Mouse (Mus musculus) bone marrow macrophage, adult 2 months (primary cell): ENCODE measurements at regions not wholly inside any gene's neighbourhood (a gene's known extent, or its start where the extent isn't known, plus 50 kb on each side); places are given as distances from the start of the nearest gene placed in this dataset.

ENCODE experiments used
- H3K27ac ChIP-seq: 2 replicates; pipeline ENCODE4 v1.5.1; 2012; ENCODE audit warnings: low read depth, low read length; ENCODE audit not compliant: insufficient read depth
- H3K4me1 ChIP-seq: 2 replicates; pipeline ENCODE4 v1.6.1; 2012; ENCODE audit warnings: low read length; ENCODE audit not compliant: control insufficient read depth, insufficient read depth
- H3K4me3 ChIP-seq: 2 replicates; pipeline ENCODE4 v1.5.1; 2012; ENCODE audit warnings: mild to moderate bottlenecking, low read length, moderate library complexity; ENCODE audit not compliant: insufficient read depth
- CTCF ChIP-seq: IDR thresholded peaks from 2 replicates; pipeline ENCODE4 v1.5.1; 2012; ENCODE audit warnings: low read depth, mild to moderate bottlenecking, low read length, moderate library complexity
- POLR2A ChIP-seq: IDR thresholded peaks from 2 replicates; pipeline ENCODE4 v1.6.1; 2012; ENCODE audit warnings: mild to moderate bottlenecking, low read depth, low read length, borderline replicate concordance

DNA sequence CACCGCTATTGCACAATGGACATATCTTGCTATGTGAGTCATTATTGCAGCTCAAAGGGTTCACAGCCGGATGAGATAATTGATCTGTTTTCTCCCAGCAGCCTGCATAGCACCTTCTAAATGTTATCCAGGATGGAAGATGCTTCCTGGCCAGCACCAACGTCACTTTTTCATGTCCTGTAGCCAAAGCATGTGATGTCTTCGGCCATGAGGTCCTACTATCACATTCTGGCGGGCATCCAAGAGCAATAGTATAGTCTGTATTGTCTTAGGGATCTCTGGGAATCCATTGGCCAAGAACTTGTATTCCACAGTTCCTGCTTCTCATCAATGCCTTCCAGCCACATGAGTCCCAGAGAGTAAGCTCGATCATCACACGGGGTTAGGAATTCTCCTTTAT lies 70.6 kb downstream of the Npy start:
- no peak for TF ChIP-seq CTCF
- no peak for TF ChIP-seq POLR2A
- Histone ChIP-seq H3K27ac (no peak overlapping the region), H3K4me1 (peaks cover 13% of the 10 kb centered on the region), H3K4me3 (no peak overlapping the region)

DNA sequence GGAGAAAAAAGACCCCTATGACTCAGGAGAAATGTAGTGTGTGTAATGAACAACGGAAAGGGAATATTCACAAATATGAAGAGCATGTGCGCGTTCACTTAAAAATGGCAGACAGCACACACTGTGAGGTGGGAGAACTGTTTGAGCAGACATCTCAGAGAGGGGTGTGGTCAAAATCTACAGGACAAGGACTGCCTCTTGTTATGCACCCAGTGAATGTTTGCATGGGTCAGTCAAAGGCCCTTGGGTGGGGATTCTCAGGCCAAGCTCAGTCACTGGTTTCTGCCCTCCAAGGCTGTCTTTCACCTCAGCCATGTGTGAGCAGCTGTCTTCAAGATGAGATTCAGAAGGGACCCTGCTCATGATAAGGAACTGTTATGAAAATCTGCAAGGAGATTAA lies 76.6 kb downstream of the Npy start:
- Histone ChIP-seq H3K4me1 (peaks cover 7% of the 10 kb centered on the region), H3K4me3 (no peak overlapping the region), H3K27ac (no peak overlapping the region)
- TF ChIP-seq POLR2A, result no peak
- no peak for TF ChIP-seq CTCF

DNA sequence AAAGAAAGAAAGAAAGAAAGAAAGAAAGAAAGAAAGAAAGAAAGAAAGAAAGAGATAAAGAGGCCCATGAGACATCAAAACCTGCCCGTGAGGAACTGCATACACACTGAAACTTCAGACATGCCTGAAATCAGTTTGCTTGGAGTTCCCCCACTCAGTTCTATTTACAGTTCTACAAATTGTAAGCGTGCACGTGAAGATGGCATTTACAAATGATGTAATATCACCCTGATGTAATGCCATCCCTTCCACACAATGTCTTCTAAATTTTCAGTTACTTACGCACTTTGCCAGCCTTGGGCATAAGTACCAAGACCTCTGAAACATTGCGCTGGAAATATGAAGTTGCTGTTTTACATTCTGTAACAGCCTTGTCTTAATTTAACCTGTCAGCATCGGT lies 79.0 kb downstream of the Npy start:
- no peak overlapping the region for H3K4me3 ChIP-seq
- H3K27ac ChIP-seq, result no peak overlapping the region
- peaks cover 2% of the 10 kb centered on the region; the same call in 1 of the 2 replicates for H3K4me1 ChIP-seq
- TF ChIP-seq POLR2A (no peak), CTCF (no peak)

DNA sequence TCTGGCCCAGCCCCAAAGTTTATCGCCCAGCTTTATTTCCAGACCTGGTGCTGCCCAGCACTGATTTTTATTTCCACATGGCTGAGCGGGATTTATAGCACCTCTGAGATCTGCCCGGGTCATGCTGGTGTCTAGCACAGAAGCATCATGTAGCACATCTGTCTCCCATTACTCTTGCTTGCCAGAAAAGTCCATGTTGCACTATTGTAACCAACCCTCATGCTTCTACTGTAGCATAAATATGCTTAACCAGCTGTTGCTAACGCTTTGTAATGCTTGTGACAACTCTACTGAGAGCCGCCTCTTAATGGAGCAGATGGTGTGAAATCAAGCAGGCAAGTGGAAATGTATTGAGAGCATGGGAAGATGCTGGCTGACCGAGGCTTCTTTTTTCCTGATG lies 81.5 kb downstream of the Npy start:
- no peak overlapping the region for H3K27ac ChIP-seq
- H3K4me3 ChIP-seq, result no peak overlapping the region
- peaks cover 2% of the 10 kb centered on the region; the same call in 1 of the 2 replicates for H3K4me1 ChIP-seq
- no peak for TF ChIP-seq CTCF
- no peak for TF ChIP-seq POLR2A

DNA sequence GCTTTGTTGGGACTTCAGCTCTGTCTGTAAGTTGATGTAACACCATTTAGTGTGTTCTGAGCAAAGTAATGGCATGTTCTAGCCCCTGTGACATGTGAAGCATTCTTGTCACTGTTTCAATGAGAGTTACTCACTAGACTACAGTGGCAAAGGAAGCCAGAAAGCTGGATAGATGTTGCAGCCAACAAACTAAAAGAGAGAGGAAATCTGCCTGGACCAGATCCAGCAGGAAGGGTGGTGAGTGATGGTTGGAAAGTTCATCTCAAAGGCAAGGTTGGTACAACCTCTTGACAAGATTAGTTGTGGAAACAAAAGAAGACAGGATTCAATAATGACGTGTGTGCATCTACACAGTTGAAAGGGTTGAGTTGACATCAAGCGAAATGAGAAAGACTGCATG lies 83.9 kb downstream of the Npy start:
- no peak overlapping the region for H3K4me3 ChIP-seq
- TF ChIP-seq CTCF, result no peak
- TF ChIP-seq POLR2A, result no peak
- H3K27ac ChIP-seq, result no peak overlapping the region
- H3K4me1 ChIP-seq, result peaks cover 2% of the 10 kb centered on the region; the same call in 1 of the 2 replicates

DNA sequence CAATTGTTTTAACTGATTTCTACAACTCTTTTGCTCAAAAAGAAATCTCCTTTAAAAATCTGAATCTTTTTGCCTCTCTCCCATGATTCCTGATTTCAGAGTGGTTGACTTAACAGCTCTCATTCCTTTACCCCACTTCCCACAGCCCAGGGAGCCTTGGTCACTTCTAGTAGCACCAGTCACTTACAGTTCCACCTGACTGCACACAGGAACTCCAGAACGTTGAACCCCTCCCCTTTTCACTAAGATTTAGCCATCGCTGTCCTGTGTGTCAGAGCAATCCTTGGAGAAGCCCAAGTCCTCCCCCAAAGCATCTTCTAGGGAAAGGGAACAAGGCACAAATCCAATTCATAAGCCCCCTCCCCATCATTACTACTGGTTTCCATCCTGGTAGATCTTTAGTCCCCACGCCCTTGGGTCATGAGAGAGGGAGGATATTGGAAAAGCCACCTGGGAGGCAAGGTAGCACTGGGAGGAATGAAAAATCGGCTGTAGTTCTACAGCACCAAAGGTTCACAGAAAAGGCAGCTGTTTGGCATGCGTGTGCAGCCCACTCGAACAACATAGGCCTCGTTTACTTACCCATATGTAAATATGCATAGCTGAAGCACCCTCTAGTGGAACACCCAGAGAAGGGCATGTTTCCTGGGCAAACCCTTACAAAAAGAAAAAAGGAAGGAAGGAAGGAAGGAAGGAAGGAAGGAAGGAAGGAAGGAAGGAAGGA lies 96.7 kb downstream of the Npy start:
- TF ChIP-seq CTCF, result peak; percentile 43; the same call in 1 of the 2 replicates
- no peak for TF ChIP-seq POLR2A
- Histone ChIP-seq H3K4me3 (no peak overlapping the region), H3K27ac (no peak overlapping the region), H3K4me1 (no peaks in the 10 kb centered on the region)

DNA sequence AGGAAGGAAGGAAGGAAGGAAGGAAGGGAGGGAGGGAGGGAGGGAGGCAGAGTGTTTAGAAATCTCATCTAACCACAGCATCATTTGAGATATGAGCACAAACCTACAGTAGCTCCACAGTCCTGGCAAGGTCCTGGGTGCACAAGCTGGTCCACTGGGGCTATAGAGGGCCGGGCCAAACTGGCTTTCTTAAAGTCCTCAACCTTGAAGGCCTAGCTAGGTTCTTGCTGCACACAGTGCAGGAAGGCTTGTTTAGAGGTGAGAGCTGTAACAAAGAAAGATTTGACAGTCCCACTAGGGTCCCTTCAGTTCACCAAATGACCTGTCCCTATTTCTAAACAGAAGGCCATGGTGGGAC lies 97.3 kb downstream of the Npy start:
- Histone ChIP-seq H3K27ac (no peak overlapping the region), H3K4me1 (no peaks in the 10 kb centered on the region), H3K4me3 (no peak overlapping the region)
- no peak for TF ChIP-seq CTCF
- no peak for TF ChIP-seq POLR2A

DNA sequence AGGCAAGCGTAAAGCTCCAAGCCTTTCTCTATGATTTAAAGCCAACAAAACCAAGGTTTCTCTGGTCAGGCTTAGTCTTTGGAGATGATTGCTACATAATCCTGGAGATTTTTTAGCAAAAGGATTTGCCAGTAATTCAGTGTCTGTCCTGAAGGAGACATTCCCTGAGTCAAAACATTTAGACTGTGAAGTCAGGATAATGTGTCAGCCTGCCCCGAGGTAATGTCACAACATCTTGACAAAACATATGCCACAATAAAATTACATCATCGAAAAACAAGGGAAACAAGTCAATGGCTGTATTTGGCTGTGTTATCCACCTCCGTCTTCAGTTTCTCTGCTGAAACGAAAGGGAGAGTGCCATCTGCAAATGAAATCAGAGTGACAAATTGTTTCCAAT lies 101.8 kb downstream of the Npy start:
- TF ChIP-seq CTCF (no peak), POLR2A (no peak)
- Histone ChIP-seq H3K4me1 (no peaks in the 10 kb centered on the region), H3K4me3 (no peak overlapping the region), H3K27ac (no peak overlapping the region)

DNA sequence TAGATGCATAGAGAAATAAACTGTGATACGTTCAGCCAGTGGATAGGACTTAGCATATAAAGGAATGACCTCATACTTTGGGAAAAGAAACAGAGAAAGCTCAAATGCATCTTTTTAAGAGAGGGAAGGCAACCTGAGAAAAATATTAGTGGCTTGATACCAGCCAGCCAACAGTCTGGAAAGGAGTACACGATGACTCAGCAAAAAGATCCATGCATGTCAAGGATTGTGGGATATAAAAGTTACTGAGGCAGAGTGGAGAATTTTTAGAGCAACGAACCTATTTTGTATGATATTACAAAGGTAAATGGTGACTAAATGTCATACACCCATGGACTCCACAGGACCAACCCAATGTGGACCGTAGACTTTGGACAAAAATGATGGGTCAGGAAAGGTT lies 105.6 kb downstream of the Npy start:
- Histone ChIP-seq H3K4me3 (no peak overlapping the region), H3K4me1 (no peaks in the 10 kb centered on the region), H3K27ac (no peak overlapping the region)
- no peak for TF ChIP-seq POLR2A
- TF ChIP-seq CTCF, result no peak

DNA sequence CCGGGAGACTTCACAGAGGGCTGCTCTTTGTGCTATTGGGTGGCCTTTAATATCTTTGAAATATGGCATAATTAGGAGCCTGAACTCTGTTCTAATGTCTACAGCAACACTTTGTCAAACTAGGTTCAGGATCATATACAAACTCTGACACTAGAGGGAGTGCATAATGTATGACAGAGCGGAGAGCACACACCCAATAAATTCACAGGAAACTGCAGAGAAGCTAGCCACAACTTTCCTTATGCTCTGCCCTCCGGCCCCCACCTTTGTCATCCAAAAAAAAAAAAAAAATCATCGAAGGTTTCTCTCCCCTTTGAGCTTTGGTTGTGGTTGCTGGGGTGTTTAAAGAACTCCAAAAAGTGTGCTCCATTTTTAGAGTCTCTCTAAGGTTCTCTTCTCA lies 107.6 kb downstream of the Npy start:
- H3K27ac ChIP-seq, result no peak overlapping the region
- no peaks in the 10 kb centered on the region for H3K4me1 ChIP-seq

DNA sequence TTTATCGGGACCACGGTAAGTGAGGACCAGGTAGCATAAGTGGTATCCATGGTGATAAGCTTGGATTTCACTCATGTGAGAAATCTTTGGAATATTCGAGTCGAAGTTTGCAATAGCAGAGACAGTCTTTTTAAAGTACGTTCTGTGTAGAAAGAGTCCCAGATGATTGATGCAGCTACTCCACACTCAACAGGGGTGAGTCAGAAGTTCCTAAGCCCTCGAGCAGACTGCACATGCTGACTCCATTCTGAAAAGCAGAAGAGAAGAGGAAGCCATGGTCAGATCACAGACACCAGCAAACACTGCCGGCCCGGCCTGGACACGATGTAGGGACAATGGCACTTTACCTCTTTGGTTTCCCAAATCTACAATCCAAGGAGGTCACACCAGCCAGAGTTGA lies 120.6 kb downstream of the Npy start:
- Histone ChIP-seq H3K4me1 (no peaks in the 10 kb centered on the region), H3K4me3 (no peak overlapping the region), H3K27ac (no peak overlapping the region)
- no peak for TF ChIP-seq CTCF
- no peak for TF ChIP-seq POLR2A

More for the DNA sequence above, 107.6 kb downstream of the Npy start:
- no peak overlapping the region for H3K4me3 ChIP-seq
- no peak for TF ChIP-seq CTCF
- TF ChIP-seq POLR2A, result no peak
